Mouse (Mus musculus): ENCODE data around the gene Wwox. TPM values are rescaled to one million over a fixed set of nuclear protein-coding genes. Genes with fewer than 3 reads are reported as not detected.
A peak's percentile ranks its signal among the peaks of the same experiment; 100 is the strongest.

The Wwox gene
- polyA plus RNA-seq, 1 experiment from 2014 or later: 11.6 TPM

DNA sequence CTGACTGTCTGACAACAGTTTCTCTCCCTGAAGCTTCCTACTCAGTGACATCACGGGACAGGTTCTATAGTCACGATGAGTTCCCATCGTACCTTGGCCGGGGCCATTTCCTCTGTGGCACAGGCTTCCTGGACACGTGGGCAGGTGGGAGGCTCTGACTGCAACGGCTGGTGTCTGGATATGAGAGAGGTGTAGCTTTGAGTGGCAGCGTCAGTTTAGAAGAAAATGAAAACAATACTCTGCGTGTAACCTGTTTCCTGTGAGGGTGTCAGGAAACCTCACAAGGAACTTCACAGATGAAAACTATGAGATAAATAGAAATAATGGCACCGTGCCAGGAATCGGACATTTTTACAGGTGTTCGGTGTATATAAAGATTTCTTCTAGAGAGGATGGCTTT lies 750.4 kb downstream of the Wwox start:
- Histone ChIP-seq H3K4me3 (ENCODE audit: low read depth, low read length) (no peak overlapping the region), H3K4me2 (replicated peaks; ENCODE audit: low read depth, low read length) (no peak overlapping the region), H3K9ac (replicated peaks; ENCODE audit: low read depth) (no peak overlapping the region), H3K27ac (ENCODE audit: low read length) (no peak overlapping the region), H3K36me3 (ENCODE audit: insufficient read depth, low read length) (no peaks in the 10 kb centered on the region), H3K9me3 (ENCODE audit: low read length) (no peaks in the 10 kb centered on the region), H3K4me1 (ENCODE audit: insufficient read depth, low read depth, low read length) (no peaks in the 10 kb centered on the region; the same call in 1 of the 2 replicates), H3K27me3 (replicated peaks; ENCODE audit: insufficient read depth, low read length) (no peaks in the 10 kb centered on the region)
- no peak for DNase-seq (ENCODE audit: low spot score)
- no peak for ATAC-seq
- TF ChIP-seq EP300 (IDR thresholded peaks at IDR 0.05) (no peak), CTCF (IDR thresholded peaks at IDR 0.05) (no peak)
- 46% methylated on average over 11 of the region's 11 CpGs for WGBS

DNA sequence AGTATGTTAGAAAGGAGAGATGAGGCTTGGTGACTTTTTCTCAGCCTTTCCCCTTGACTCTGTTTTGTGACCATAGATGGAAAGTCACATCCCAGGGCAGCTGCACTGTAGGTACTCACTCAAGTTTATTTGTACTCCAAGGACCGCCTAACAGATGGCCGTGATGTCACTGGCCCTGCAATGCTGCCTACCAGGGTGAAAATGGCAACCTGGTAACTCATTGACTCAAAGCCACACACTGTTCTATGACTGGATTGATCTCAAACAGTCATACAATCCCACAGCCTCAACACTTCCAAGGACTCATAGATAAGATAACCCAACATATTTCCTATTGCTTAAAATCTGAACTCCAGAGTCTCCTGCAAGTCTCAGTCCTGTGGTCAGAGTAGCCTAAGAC lies 754.3 kb downstream of the Wwox start:
- Histone ChIP-seq H3K4me2 (replicated peaks; ENCODE audit: low read depth, low read length) (no peak overlapping the region), H3K9me3 (ENCODE audit: low read length) (no peaks in the 10 kb centered on the region), H3K4me3 (ENCODE audit: low read depth, low read length) (no peak overlapping the region), H3K27ac (ENCODE audit: low read length) (no peak overlapping the region), H3K27me3 (replicated peaks; ENCODE audit: insufficient read depth, low read length) (no peaks in the 10 kb centered on the region), H3K4me1 (ENCODE audit: insufficient read depth, low read depth, low read length) (no peaks in the 10 kb centered on the region), H3K9ac (replicated peaks; ENCODE audit: low read depth) (no peak overlapping the region), H3K36me3 (ENCODE audit: insufficient read depth, low read length) (no peaks in the 10 kb centered on the region)
- TF ChIP-seq CTCF (IDR thresholded peaks at IDR 0.05) (no peak), EP300 (IDR thresholded peaks at IDR 0.05) (no peak)
- DNase-seq (ENCODE audit: low spot score): no peak
- 70% methylated on average over 2 of the region's 2 CpGs for WGBS
- no peak for ATAC-seq

GRCm38 (mm10) chr8:115195334-115195733 lies 755.9 kb downstream of the Wwox start:
- Histone ChIP-seq H3K9me3 (ENCODE audit: low read length) (no peaks in the 10 kb centered on the region), H3K9ac (replicated peaks; ENCODE audit: low read depth) (no peak overlapping the region), H3K4me3 (ENCODE audit: low read depth, low read length) (no peak overlapping the region), H3K27me3 (replicated peaks; ENCODE audit: insufficient read depth, low read length) (no peaks in the 10 kb centered on the region), H3K27ac (ENCODE audit: low read length) (no peak overlapping the region), H3K4me2 (replicated peaks; ENCODE audit: low read depth, low read length) (no peak overlapping the region), H3K36me3 (ENCODE audit: insufficient read depth, low read length) (no peaks in the 10 kb centered on the region), H3K4me1 (ENCODE audit: insufficient read depth, low read depth, low read length) (no peaks in the 10 kb centered on the region)
- 88% methylated on average over 10 of the region's 10 CpGs for WGBS
- ATAC-seq (no peak), DNase-seq (ENCODE audit: low spot score) (no peak)
- TF ChIP-seq CTCF (IDR thresholded peaks at IDR 0.05) (0 out of 2 replicates have a peak, but pooled peaks have one; percentile 12), EP300 (IDR thresholded peaks at IDR 0.05) (no peak)

DNA sequence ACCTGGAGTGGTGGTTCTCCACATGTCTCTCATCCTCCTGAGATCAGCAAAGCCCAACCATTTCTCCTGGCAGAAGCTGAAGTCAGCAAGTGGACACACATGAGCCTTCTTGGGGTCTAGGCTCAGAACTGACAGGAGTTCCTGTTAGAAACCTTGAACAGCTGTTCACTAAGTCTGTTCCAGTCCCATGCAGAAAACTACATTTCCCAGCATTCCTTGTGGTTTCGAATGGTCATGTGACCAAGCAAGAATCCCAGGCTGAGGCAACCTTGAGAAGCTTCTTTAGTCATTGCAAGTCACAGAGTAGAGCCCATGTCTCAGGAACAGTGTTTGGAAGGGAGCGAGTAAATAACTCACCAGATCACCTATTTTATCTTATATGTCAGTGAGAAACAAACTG lies 757.4 kb downstream of the Wwox start:
- WGBS: 73% methylated on average over 2 of the region's 2 CpGs
- TF ChIP-seq CTCF (IDR thresholded peaks at IDR 0.05) (no peak), EP300 (IDR thresholded peaks at IDR 0.05) (no peak)

DNA sequence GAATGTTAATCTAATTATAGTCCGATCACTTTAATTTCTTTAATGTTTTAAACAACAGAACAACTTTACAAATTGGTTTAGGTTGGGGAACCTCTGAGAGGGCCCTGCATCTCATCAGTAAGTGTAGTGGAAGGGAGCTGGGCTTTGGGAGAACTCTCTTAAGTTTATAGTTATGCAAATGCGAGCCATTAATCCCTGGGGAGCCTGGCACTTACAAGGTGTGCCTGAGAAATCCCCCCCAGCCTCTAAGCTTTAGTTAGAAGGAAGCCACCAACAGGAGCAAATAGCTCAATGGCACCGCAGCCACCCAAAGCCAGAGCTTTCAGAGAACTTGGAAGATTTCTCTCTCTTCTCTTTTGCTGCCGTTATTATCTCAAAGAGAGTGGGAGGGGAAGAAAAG lies 759.7 kb downstream of the Wwox start:
- H3K27me3 ChIP-seq (replicated peaks; ENCODE audit: insufficient read depth, low read length): no peaks in the 10 kb centered on the region
- H3K9ac ChIP-seq (replicated peaks; ENCODE audit: low read depth): no peak overlapping the region
- no peak overlapping the region for H3K27ac ChIP-seq (ENCODE audit: low read length)
- no peaks in the 10 kb centered on the region for H3K36me3 ChIP-seq (ENCODE audit: insufficient read depth, low read length)
- TF ChIP-seq CTCF (IDR thresholded peaks at IDR 0.05) (no peak), EP300 (IDR thresholded peaks at IDR 0.05) (no peak)
- DNase-seq (ENCODE audit: low spot score) (no peak), ATAC-seq (no peak)
- H3K4me2 ChIP-seq (replicated peaks; ENCODE audit: low read depth, low read length): no peak overlapping the region
- H3K4me3 ChIP-seq (ENCODE audit: low read depth, low read length): no peak overlapping the region
- no peaks in the 10 kb centered on the region for H3K4me1 ChIP-seq (ENCODE audit: insufficient read depth, low read depth, low read length)
- 40% methylated on average over 4 of the region's 4 CpGs for WGBS
- H3K9me3 ChIP-seq (ENCODE audit: low read length): no peaks in the 10 kb centered on the region

More for the DNA sequence above, 757.4 kb downstream of the Wwox start:
- Histone ChIP-seq H3K27ac (ENCODE audit: low read length) (no peak overlapping the region), H3K27me3 (replicated peaks; ENCODE audit: insufficient read depth, low read length) (no peaks in the 10 kb centered on the region), H3K4me2 (replicated peaks; ENCODE audit: low read depth, low read length) (no peak overlapping the region), H3K4me1 (ENCODE audit: insufficient read depth, low read depth, low read length) (no peaks in the 10 kb centered on the region), H3K36me3 (ENCODE audit: insufficient read depth, low read length) (no peaks in the 10 kb centered on the region), H3K9ac (replicated peaks; ENCODE audit: low read depth) (no peak overlapping the region), H3K4me3 (ENCODE audit: low read depth, low read length) (no peak overlapping the region), H3K9me3 (ENCODE audit: low read length) (no peaks in the 10 kb centered on the region)
- DNase-seq (ENCODE audit: low spot score): peak; percentile 86
- peak; percentile 62 for ATAC-seq

DNA sequence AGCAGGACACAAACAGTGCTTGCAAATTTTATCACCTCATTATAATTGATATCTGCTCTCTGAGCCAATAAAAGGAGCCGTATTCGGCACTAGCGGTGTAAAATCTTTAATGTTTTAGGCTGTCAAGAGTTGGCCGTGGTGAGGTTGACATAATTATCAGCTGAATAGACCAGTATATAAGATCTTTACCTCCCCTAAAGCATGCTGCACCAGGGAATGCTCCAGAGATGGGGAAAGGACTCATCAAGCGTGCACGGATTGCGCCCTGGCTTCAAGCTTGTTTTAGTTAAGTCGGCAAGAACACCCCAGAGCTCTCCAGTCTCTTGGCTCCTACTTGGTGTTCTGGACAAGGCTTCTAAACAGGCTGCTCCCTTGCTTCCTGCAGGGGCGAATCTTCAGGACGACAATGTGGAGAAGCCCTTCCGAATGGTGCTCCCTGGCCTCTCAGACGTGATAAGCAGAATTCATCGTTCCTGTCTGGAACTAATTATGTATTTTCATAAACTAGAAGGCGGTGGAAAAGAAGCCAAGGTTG lies 760.2 kb downstream of the Wwox start:
- ATAC-seq (0 out of 2 replicates have a peak, but pooled peaks have one; percentile 25), DNase-seq (ENCODE audit: low spot score) (peak; percentile 50)
- Histone ChIP-seq H3K27ac (ENCODE audit: low read length) (no peak overlapping the region), H3K9me3 (ENCODE audit: low read length) (no peaks in the 10 kb centered on the region), H3K4me1 (ENCODE audit: insufficient read depth, low read depth, low read length) (no peaks in the 10 kb centered on the region), H3K4me2 (replicated peaks; ENCODE audit: low read depth, low read length) (no peak overlapping the region), H3K4me3 (ENCODE audit: low read depth, low read length) (no peak overlapping the region), H3K9ac (replicated peaks; ENCODE audit: low read depth) (no peak overlapping the region), H3K27me3 (replicated peaks; ENCODE audit: insufficient read depth, low read length) (no peaks in the 10 kb centered on the region), H3K36me3 (ENCODE audit: insufficient read depth, low read length) (no peaks in the 10 kb centered on the region)
- 28% methylated on average over 14 of the region's 14 CpGs for WGBS
- TF ChIP-seq CTCF (IDR thresholded peaks at IDR 0.05) (no peak), EP300 (IDR thresholded peaks at IDR 0.05) (no peak)

DNA sequence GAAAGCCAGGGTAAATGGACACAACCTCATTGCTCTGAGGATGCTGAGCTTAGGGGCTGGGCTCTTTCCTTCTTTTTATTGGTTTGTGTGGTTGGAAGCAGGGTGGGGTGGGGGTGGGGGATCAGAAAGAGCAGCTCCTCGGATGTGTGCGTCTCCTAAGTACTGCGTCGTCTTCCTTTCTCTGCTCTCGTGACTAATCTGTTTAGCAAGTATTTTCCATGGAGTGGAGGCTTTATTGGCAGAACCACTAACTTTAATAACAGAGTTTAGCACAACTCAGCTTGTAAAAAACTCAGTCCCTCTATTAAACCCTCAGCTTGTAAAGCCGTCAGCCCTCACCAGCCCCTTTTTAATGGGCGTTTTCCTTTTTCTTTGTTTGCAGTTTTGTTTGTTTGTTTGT lies 762.3 kb downstream of the Wwox start:
- WGBS: 70% methylated on average over 7 of the region's 7 CpGs
- Histone ChIP-seq H3K27ac (ENCODE audit: low read length) (no peak overlapping the region), H3K36me3 (ENCODE audit: insufficient read depth, low read length) (no peaks in the 10 kb centered on the region), H3K4me1 (ENCODE audit: insufficient read depth, low read depth, low read length) (no peaks in the 10 kb centered on the region), H3K4me2 (replicated peaks; ENCODE audit: low read depth, low read length) (no peak overlapping the region), H3K9me3 (ENCODE audit: low read length) (no peaks in the 10 kb centered on the region), H3K9ac (replicated peaks; ENCODE audit: low read depth) (no peak overlapping the region), H3K4me3 (ENCODE audit: low read depth, low read length) (no peak overlapping the region), H3K27me3 (replicated peaks; ENCODE audit: insufficient read depth, low read length) (no peaks in the 10 kb centered on the region)
- ATAC-seq: no peak
- no peak for DNase-seq (ENCODE audit: low spot score)
- TF ChIP-seq CTCF (IDR thresholded peaks at IDR 0.05): no peak
- TF ChIP-seq EP300 (IDR thresholded peaks at IDR 0.05): no peak

All from lung, postnatal 0 days (tissue).